Mouse (Mus musculus) neutrophil, adult 65 days (primary cell): ENCODE data around the gene Cisd2. TPM values are rescaled to one million over a fixed set of nuclear protein-coding genes. Genes with fewer than 3 reads are reported as not detected.

Experiments used
- total RNA-seq: library from RNA; stranded (reverse); gene quantifications from 2 replicates; pipeline ENCODE4 v1.2.4, GENCODE M21; 2023

The Cisd2 gene
- total RNA-seq = 21.0 and 21.3 TPM in 2 replicates

DNA sequence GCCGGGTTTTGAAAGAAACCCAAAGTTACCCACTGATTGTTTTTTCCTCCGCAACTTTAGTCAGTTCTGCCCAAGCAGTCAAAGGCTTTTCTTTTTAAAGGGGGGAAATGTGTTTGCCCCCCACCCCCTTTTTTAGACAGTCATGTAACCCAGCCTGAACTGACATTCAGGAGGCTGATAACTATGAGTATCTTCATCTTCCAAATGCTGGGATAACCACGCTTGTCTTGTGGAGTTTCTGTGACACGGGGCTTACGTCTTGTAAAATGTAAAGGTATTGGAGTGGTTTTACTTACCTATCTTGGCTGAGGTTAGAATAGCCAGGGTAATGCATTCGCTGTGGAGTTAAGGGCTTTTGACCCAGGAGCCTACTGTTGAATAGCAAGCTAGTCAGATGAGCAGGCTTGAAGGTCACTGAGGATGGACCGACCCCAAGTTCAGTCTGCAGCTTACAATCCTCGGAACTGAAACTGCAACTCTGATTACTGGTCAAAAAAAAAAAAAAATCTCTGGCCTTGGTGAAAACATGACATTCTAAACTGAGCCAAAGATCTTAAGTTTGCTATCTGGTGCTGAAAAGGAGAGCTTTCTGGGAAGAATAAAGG lies at the start of gene Cisd2:
Cisd2 (minus strand) TSS at position 318 of the 605 bp plus-strand sequence.

DNA sequence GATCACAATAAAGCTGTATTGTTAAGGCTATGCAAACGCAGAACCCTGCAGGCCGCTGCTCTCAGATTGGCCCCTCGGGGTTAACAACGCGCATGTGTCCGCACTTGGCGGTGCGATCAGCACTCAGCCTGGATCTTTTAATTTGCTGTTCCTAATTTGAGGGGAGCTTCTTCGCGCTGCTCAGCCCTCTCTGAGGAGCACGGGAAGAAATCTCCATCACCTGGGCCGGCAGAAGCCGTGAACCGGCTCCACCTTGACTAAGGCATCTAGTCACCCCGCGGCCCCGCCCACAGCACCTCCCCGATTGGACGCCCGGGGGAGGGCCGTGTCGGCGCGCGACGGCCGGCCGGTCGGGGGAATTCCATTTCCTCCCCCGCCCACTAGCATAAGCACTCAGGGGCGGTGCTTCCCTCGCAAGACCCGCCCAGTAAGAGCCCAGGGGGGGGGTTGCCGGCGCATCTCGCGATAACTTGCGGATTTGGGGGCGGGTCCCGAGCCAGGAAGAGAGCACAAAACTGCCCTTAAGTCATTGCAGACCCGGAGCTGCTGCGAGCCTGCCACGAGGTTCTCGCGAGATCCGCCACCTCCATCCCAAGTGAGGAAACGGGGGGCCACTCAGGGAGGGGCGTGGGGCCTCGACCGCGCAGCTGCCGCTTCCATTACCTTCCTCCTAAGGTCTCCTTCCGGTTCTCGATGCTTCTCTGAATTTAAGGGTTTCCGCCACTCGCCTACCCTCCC lies 14.2 kb upstream of the Cisd2 start, which contains the start of gene Ube2d3:
Ube2d3 (plus strand) TSS at position 392 of the 738 bp plus-strand sequence.

Other genes with a start within 250 kb of the Cisd2 start
- 21.7 and 34.6 TPM in 2 replicates for gene Cenpe, start 211.4 kb downstream of the Cisd2 start, total RNA-seq
- gene Bdh2, start 142.7 kb downstream of the Cisd2 start, total RNA-seq = not detected in 2 replicates
- gene Slc9b2, start 116.2 kb downstream of the Cisd2 start, total RNA-seq = not detected in 2 replicates
- not detected in 2 replicates for gene Slc9b1, start 75.9 kb downstream of the Cisd2 start, total RNA-seq
- 528 and 646 TPM in 2 replicates for gene Ube2d3, start 14.2 kb upstream of the Cisd2 start, total RNA-seq
- gene Manba, start 61.7 kb upstream of the Cisd2 start, total RNA-seq = 18.3 and 33.3 TPM in 2 replicates